Comparison of ENCODE assay signal across 23 mouse cellular contexts in the genomic region with DNA sequence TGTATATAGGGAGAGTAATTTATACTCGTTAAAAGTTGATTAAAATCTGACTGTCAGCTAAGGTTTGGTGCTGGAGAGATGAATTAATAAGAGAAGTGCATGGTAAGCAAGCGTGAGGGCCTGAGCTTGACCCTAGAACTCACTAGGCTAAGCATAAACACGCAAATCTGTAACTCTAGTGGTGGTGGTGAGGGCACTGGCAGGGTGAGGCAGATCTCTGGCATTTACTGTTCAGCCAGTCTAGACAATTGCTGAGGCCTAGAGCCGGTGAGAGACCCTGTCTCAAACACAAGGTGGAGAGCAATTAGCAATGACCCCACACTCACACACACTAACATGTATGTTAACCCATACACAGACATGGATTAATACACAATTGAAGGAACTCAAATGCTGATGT.
A peak's percentile ranks its signal among the peaks of the same experiment; 100 is the strongest.
DNase-seq lines count a peak whose midpoint lies in the region; ATAC-seq and TF ChIP-seq lines count a peak whose summit lies in the region.
"Had no signal": no experiment of that assay in that cellular context is flagged by ENCODE, and none has a peak within 500 bp of the region (broad histone marks: within the 10 kb centered on the region; RNA-seq: fewer than 3 reads in every experiment).

No protein-coding gene starts in this region.

- no peak for TF ChIP-seq CTCF in kidney, adult 2 months (conservative IDR thresholded peaks at IDR 0.05; ENCODE audit: insufficient read depth, insufficient read length, low read depth, low read length)
- TF ChIP-seq CTCF in brain, embryonic 14.5 days (IDR thresholded peaks at IDR 0.05; ENCODE audit: borderline replicate concordance, extremely low read depth, insufficient read depth, insufficient read length), result no peak

- no peak overlapping the region for H3K4me2 ChIP-seq in forebrain, embryonic 14.5 days (ENCODE audit: low read length)
- H3K4me2 ChIP-seq in kidney, embryonic 16.5 days (replicated peaks; ENCODE audit: low read depth, low read length), result no peak overlapping the region
- H3K4me2 ChIP-seq: embryonic facial prominence, embryonic 15.5 days; heart, embryonic 13.5 days; hindbrain, embryonic 12.5 days; hindbrain, embryonic 15.5 days had no signal

- peak; percentile 52 for ATAC-seq in forebrain, embryonic 14.5 days
- 0 out of 2 replicates have a peak, but pooled peaks have one; percentile 19 for ATAC-seq in kidney, embryonic 16.5 days (ENCODE audit: low FRiP score, low TSS enrichment)
- ATAC-seq: activated CD4-positive, CD25-positive, alpha-beta regulatory T cell, adult 4 months; CD4-positive, CD25-positive, alpha-beta regulatory T cell, adult 4 months; intestine, postnatal 0 days had no signal

- DNase-seq in forebrain, embryonic 14.5 days (ENCODE audit: low spot score), result no peak
- DNase-seq in forebrain, embryonic 10.5 days (ENCODE audit: extremely low spot score, low spot score), result no peak
- no peak for DNase-seq in kidney, adult 2 months
- DNase-seq in brain, embryonic 14.5 days (ENCODE audit: low read depth), result peak; percentile 38
- DNase-seq in adrenal gland, postnatal 10 days, result no peak
- DNase-seq: adrenal gland, adult 8-10 months; adrenal gland, postnatal 36 days; cerebellum, adult 8-10 months; embryo, embryonic 11 days; gastrocnemius, postnatal 10 days; gastrocnemius, postnatal 36 days; heart, adult 2 months; heart, postnatal 14 days; heart, postnatal 4 days had no signal

- H3K4me1 ChIP-seq in forebrain, embryonic 14.5 days (ENCODE audit: control insufficient read depth, insufficient read depth, low read length), result no peaks in the 10 kb centered on the region
- H3K4me1 ChIP-seq in forebrain, embryonic 10.5 days, result no peaks in the 10 kb centered on the region
- no peaks in the 10 kb centered on the region for H3K4me1 ChIP-seq in kidney, embryonic 16.5 days (ENCODE audit: insufficient read depth, low read length)
- no peaks in the 10 kb centered on the region for H3K4me1 ChIP-seq in kidney, adult 2 months (ENCODE audit: control insufficient read depth, insufficient read depth, low read length)
- H3K4me1 ChIP-seq: embryonic facial prominence, embryonic 15.5 days; heart, embryonic 10.5 days; heart, embryonic 13.5 days; hindbrain, embryonic 12.5 days; hindbrain, embryonic 15.5 days had no signal

- TF ChIP-seq POLR2A in kidney, adult 2 months (IDR thresholded peaks at IDR 0.05; ENCODE audit: low read depth, low read length), result no peak
- TF ChIP-seq POLR2A in brain, embryonic 14.5 days (IDR thresholded peaks at IDR 0.05; ENCODE audit: borderline replicate concordance, extremely low read depth, insufficient read depth, insufficient read length, poor library complexity, severe bottlenecking), result no peak

- H3K27me3 ChIP-seq in forebrain, embryonic 14.5 days (replicated peaks; ENCODE audit: control insufficient read depth, insufficient read depth, low read length), result no peaks in the 10 kb centered on the region
- no peaks in the 10 kb centered on the region for H3K27me3 ChIP-seq in forebrain, embryonic 10.5 days (ENCODE audit: poor library complexity, severe bottlenecking)
- no peaks in the 10 kb centered on the region for H3K27me3 ChIP-seq in kidney, embryonic 16.5 days (ENCODE audit: insufficient read depth, low read length)
- H3K27me3 ChIP-seq in kidney, adult 2 months (replicated peaks; ENCODE audit: control insufficient read depth, insufficient read depth, low read length), result no peaks in the 10 kb centered on the region
- H3K27me3 ChIP-seq: embryonic facial prominence, embryonic 15.5 days; heart, embryonic 13.5 days; hindbrain, embryonic 12.5 days; hindbrain, embryonic 15.5 days had no signal

- no peaks in the 10 kb centered on the region for H3K9me3 ChIP-seq in forebrain, embryonic 14.5 days (replicated peaks; ENCODE audit: control insufficient read depth, low read length)
- H3K9me3 ChIP-seq in forebrain, embryonic 10.5 days, result no peaks in the 10 kb centered on the region
- H3K9me3 ChIP-seq in kidney, embryonic 16.5 days (ENCODE audit: low read length), result no peaks in the 10 kb centered on the region
- H3K9me3 ChIP-seq: embryonic facial prominence, embryonic 15.5 days; heart, embryonic 10.5 days; heart, embryonic 13.5 days; hindbrain, embryonic 12.5 days; hindbrain, embryonic 15.5 days had no signal

- H3K9ac ChIP-seq in forebrain, embryonic 14.5 days (ENCODE audit: low read length), result no peak overlapping the region
- H3K9ac ChIP-seq in kidney, embryonic 16.5 days (replicated peaks; ENCODE audit: low read length), result no peak overlapping the region
- H3K9ac ChIP-seq: embryonic facial prominence, embryonic 15.5 days; heart, embryonic 13.5 days; hindbrain, embryonic 12.5 days; hindbrain, embryonic 15.5 days had no signal

- H3K4me3 ChIP-seq in forebrain, embryonic 14.5 days (ENCODE audit: low read depth, low read length), result no peak overlapping the region
- no peak overlapping the region for H3K4me3 ChIP-seq in forebrain, embryonic 10.5 days
- H3K4me3 ChIP-seq in kidney, embryonic 16.5 days (ENCODE audit: low read length), result no peak overlapping the region
- H3K4me3 ChIP-seq in kidney, adult 2 months (ENCODE audit: insufficient read depth, low read depth, low read length), result no peak overlapping the region
- H3K4me3 ChIP-seq: embryonic facial prominence, embryonic 15.5 days; heart, adult 2 months; heart, embryonic 10.5 days; heart, embryonic 13.5 days; hindbrain, embryonic 12.5 days; hindbrain, embryonic 15.5 days had no signal

- no peaks in the 10 kb centered on the region for H3K36me3 ChIP-seq in forebrain, embryonic 14.5 days (ENCODE audit: control insufficient read depth, insufficient read depth, low read length)
- no peaks in the 10 kb centered on the region for H3K36me3 ChIP-seq in forebrain, embryonic 10.5 days (replicated peaks)
- H3K36me3 ChIP-seq in kidney, embryonic 16.5 days (ENCODE audit: insufficient read depth, low read length), result no peaks in the 10 kb centered on the region
- H3K36me3 ChIP-seq in kidney, adult 2 months (ENCODE audit: control insufficient read depth, insufficient read depth, low read length), result no peaks in the 10 kb centered on the region
- H3K36me3 ChIP-seq: embryonic facial prominence, embryonic 15.5 days; heart, embryonic 10.5 days; heart, embryonic 13.5 days; hindbrain, embryonic 12.5 days; hindbrain, embryonic 15.5 days had no signal

- 40% methylated on average over 4 of the region's 4 CpGs for WGBS in forebrain, embryonic 14.5 days
- 87% methylated on average over 4 of the region's 4 CpGs for WGBS in forebrain, embryonic 10.5 days
- WGBS in kidney, embryonic 16.5 days, result 65% methylated on average over 4 of the region's 4 CpGs
- WGBS in kidney, adult 2 months, result 42% methylated on average over 4 of the region's 4 CpGs

- H3K27ac ChIP-seq in forebrain, embryonic 14.5 days (ENCODE audit: low read depth, low read length), result no peak overlapping the region
- no peak overlapping the region for H3K27ac ChIP-seq in forebrain, embryonic 10.5 days
- H3K27ac ChIP-seq in kidney, embryonic 16.5 days (ENCODE audit: low read length), result no peak overlapping the region
- H3K27ac ChIP-seq in kidney, adult 2 months (ENCODE audit: insufficient read depth, low read depth, low read length), result no peak overlapping the region
- H3K27ac ChIP-seq: embryonic facial prominence, embryonic 15.5 days; heart, adult 2 months; heart, embryonic 10.5 days; heart, embryonic 13.5 days; hindbrain, embryonic 12.5 days; hindbrain, embryonic 15.5 days had no signal
